Mouse (Mus musculus) gastrocnemius, adult 8-10 months (tissue): ENCODE results near the gene Dnah17. TPM values are rescaled to one million over a fixed set of nuclear protein-coding genes. Genes with fewer than 3 reads are reported as not detected.

ENCODE experiments used
- DNase-seq, 2 experiments: peaks; one replicate each; pipeline ENCODE4 v3.0.0; 2022; ENCODE audit warnings: low spot score in 2 of 2
- total RNA-seq, 4 experiments: library from RNA; stranded (reverse); gene quantifications; 2 replicates each; pipeline ENCODE4 v1.2.4; 2022

Dnah17 gene
- total RNA-seq, 4 experiments from 2014 or later: 0.02 to 0.03 TPM; not detected in 2

GRCm38 (mm10) chr11:118143731-118144130 lies 13.3 kb upstream of the Dnah17 start:
- DNase-seq: no peak

GRCm38 (mm10) chr11:118142547-118143165 lies 12.2 kb upstream of the Dnah17 start:
- no peak for DNase-seq

- no peak for DNase-seq
Observed at GRCm38 (mm10) chr11:118140771-118141565, 10.5 kb upstream of the Dnah17 start.

- DNase-seq: no peak
Observed at GRCm38 (mm10) chr11:118138347-118138746, 7.9 kb upstream of the Dnah17 start.

GRCm38 (mm10) chr11:118136172-118136632 lies 5.8 kb upstream of the Dnah17 start:
- DNase-seq: no peak

GRCm38 (mm10) chr11:118135271-118135670 lies 4.8 kb upstream of the Dnah17 start:
- DNase-seq: peak in 1 of 2 experiments; percentile 26

- no peak for DNase-seq
Observed at GRCm38 (mm10) chr11:118133752-118134169, 3.3 kb upstream of the Dnah17 start.

- no peak for DNase-seq
Observed at GRCm38 (mm10) chr11:118133133-118133751, 2.8 kb upstream of the Dnah17 start.

GRCm38 (mm10) chr11:118132136-118132535 lies 1.7 kb upstream of the Dnah17 start:
- DNase-seq: no peak

- no peak for DNase-seq
Observed at GRCm38 (mm10) chr11:118129812-118130211, 622 bp downstream of the Dnah17 start.

- no peak for DNase-seq
Observed at GRCm38 (mm10) chr11:118121592-118121991, 8.8 kb downstream of the Dnah17 start.

GRCm38 (mm10) chr11:118118777-118119176 lies 11.7 kb downstream of the Dnah17 start:
- no peak for DNase-seq

GRCm38 (mm10) chr11:118114581-118115110 lies 15.8 kb downstream of the Dnah17 start:
- DNase-seq: no peak

- no peak for DNase-seq
Observed at GRCm38 (mm10) chr11:118113516-118114205, 16.8 kb downstream of the Dnah17 start.

- DNase-seq: peak; percentile 65 to 67
Observed at GRCm38 (mm10) chr11:118104001-118104400, 26.4 kb downstream of the Dnah17 start.

GRCm38 (mm10) chr11:118103383-118103782 lies 27.1 kb downstream of the Dnah17 start:
- DNase-seq: no peak

- DNase-seq: peak; percentile 80 to 83
Observed at GRCm38 (mm10) chr11:118102838-118103237, 27.6 kb downstream of the Dnah17 start.

- no peak for DNase-seq
Observed at GRCm38 (mm10) chr11:118101133-118101532, 29.3 kb downstream of the Dnah17 start.

- no peak for DNase-seq
Observed at GRCm38 (mm10) chr11:118096736-118097135, 33.7 kb downstream of the Dnah17 start.

- no peak for DNase-seq
Observed at GRCm38 (mm10) chr11:118095004-118095403, 35.4 kb downstream of the Dnah17 start.

GRCm38 (mm10) chr11:118091002-118091670 lies 39.3 kb downstream of the Dnah17 start:
- DNase-seq: no peak
